Comparison of ENCODE assay signal across 11 mouse cellular contexts in genomic region chr4:136830272-136830823, GRCm38 (mm10). TPM values are rescaled to one million over a fixed set of nuclear protein-coding genes. Genes with fewer than 3 reads are reported as not detected.
A peak's percentile ranks its signal among the peaks of the same experiment; 100 is the strongest.
DNase-seq lines count a peak whose midpoint lies in the region; ATAC-seq and TF ChIP-seq lines count a peak whose summit lies in the region.
"Had no signal": no experiment of that assay in that cellular context is flagged by ENCODE, and none has a peak within 500 bp of the region (broad histone marks: within the 10 kb centered on the region; RNA-seq: fewer than 3 reads in every experiment).

No protein-coding gene starts in this region.

- peak overlapping the region; percentile 25; the same call in 1 of the 2 replicates for H3K4me2 ChIP-seq in lung, embryonic 14.5 days
- H3K4me2 ChIP-seq in lung, postnatal 0 days (replicated peaks; ENCODE audit: low read depth, low read length) = no peak overlapping the region
- H3K4me2 ChIP-seq in intestine, embryonic 15.5 days (replicated peaks) = peak overlapping the region; percentile 27
- H3K4me2 ChIP-seq in neural tube, embryonic 13.5 days = peak overlapping the region; percentile 1; the same call in 1 of the 2 replicates

- no peaks in the 10 kb centered on the region for H3K9me3 ChIP-seq in lung, embryonic 14.5 days (ENCODE audit: low read depth, low read length)
- no peaks in the 10 kb centered on the region for H3K9me3 ChIP-seq in lung, postnatal 0 days (ENCODE audit: low read length)
- H3K9me3 ChIP-seq in intestine, embryonic 15.5 days = no peaks in the 10 kb centered on the region
- H3K9me3 ChIP-seq in neural tube, embryonic 13.5 days = no peaks in the 10 kb centered on the region

- no peak for TF ChIP-seq CTCF in lung, embryonic 14.5 days (IDR thresholded peaks at IDR 0.05; ENCODE audit: low read depth)
- no peak for TF ChIP-seq CTCF in lung, postnatal 0 days (IDR thresholded peaks at IDR 0.05)

- WGBS in lung, embryonic 14.5 days = 35% methylated on average over 9 of the region's 9 CpGs
- WGBS in lung, postnatal 0 days = 49% methylated on average over 9 of the region's 9 CpGs
- WGBS in intestine, embryonic 15.5 days = 49% methylated on average over 9 of the region's 9 CpGs
- 43% methylated on average over 9 of the region's 9 CpGs for WGBS in neural tube, embryonic 13.5 days

- ATAC-seq in lung, embryonic 14.5 days (ENCODE audit: insufficient read depth) = no peak
- ATAC-seq in lung, postnatal 0 days = no peak
- no peak for ATAC-seq in intestine, embryonic 15.5 days
- ATAC-seq in neural tube, embryonic 13.5 days (ENCODE audit: low read depth) = no peak

- H3K4me3 ChIP-seq in lung, embryonic 14.5 days (ENCODE audit: low read depth, low read length) = no peak overlapping the region
- H3K4me3 ChIP-seq in lung, postnatal 0 days (ENCODE audit: low read depth, low read length) = no peak overlapping the region
- no peak overlapping the region for H3K4me3 ChIP-seq in intestine, embryonic 15.5 days (replicated peaks)
- no peak overlapping the region for H3K4me3 ChIP-seq in neural tube, embryonic 13.5 days
- H3K4me3 ChIP-seq: heart, adult 2 months; left cerebral cortex, adult 2 months; myocyte had no signal

- peaks cover 50% of the 10 kb centered on the region for H3K4me1 ChIP-seq in lung, embryonic 14.5 days (ENCODE audit: insufficient read depth)
- H3K4me1 ChIP-seq in lung, postnatal 0 days (ENCODE audit: insufficient read depth, low read depth, low read length) = peaks cover 5% of the 10 kb centered on the region
- peaks cover 64% of the 10 kb centered on the region for H3K4me1 ChIP-seq in intestine, embryonic 15.5 days (replicated peaks)
- peaks cover 91% of the 10 kb centered on the region for H3K4me1 ChIP-seq in neural tube, embryonic 13.5 days (replicated peaks)

- H3K9ac ChIP-seq in lung, embryonic 14.5 days = no peak overlapping the region
- H3K9ac ChIP-seq in lung, postnatal 0 days (replicated peaks; ENCODE audit: low read depth) = no peak overlapping the region
- H3K9ac ChIP-seq in intestine, embryonic 15.5 days = no peak overlapping the region
- H3K9ac ChIP-seq in neural tube, embryonic 13.5 days = peak overlapping the region; percentile 13

- no peak for TF ChIP-seq EP300 in lung, postnatal 0 days (IDR thresholded peaks at IDR 0.05)

- no peak overlapping the region for H3K27ac ChIP-seq in lung, embryonic 14.5 days (ENCODE audit: low read depth)
- H3K27ac ChIP-seq in lung, postnatal 0 days (ENCODE audit: low read length) = no peak overlapping the region
- no peak overlapping the region for H3K27ac ChIP-seq in intestine, embryonic 15.5 days
- no peak overlapping the region for H3K27ac ChIP-seq in neural tube, embryonic 13.5 days (replicated peaks)
- H3K27ac ChIP-seq: heart, adult 2 months; left cerebral cortex, adult 2 months had no signal

- peak; percentile 37 for DNase-seq in lung, embryonic 14.5 days
- DNase-seq in lung, postnatal 0 days (ENCODE audit: low spot score) = no peak
- peak; percentile 58 for DNase-seq in embryo, embryonic 9.5 days (ENCODE audit: extremely low spot score)
- DNase-seq in lung, postnatal 25 days (ENCODE audit: low spot score) = no peak
- no peak for DNase-seq in frontal cortex, postnatal 14 days (ENCODE audit: low spot score in 2 of 2)
- DNase-seq: heart, adult 2 months; thymus, adult 2 months had no signal

- peaks cover 16% of the 10 kb centered on the region; the same call in 1 of the 2 replicates for H3K27me3 ChIP-seq in lung, embryonic 14.5 days (ENCODE audit: insufficient read depth, low read length)
- no peaks in the 10 kb centered on the region for H3K27me3 ChIP-seq in lung, postnatal 0 days (replicated peaks; ENCODE audit: insufficient read depth, low read length)
- H3K27me3 ChIP-seq in intestine, embryonic 15.5 days (replicated peaks) = no peaks in the 10 kb centered on the region
- no peaks in the 10 kb centered on the region for H3K27me3 ChIP-seq in neural tube, embryonic 13.5 days

- H3K36me3 ChIP-seq in lung, embryonic 14.5 days (ENCODE audit: insufficient read depth) = no peaks in the 10 kb centered on the region
- no peaks in the 10 kb centered on the region for H3K36me3 ChIP-seq in lung, postnatal 0 days (ENCODE audit: insufficient read depth, low read length)
- H3K36me3 ChIP-seq in intestine, embryonic 15.5 days = no peaks in the 10 kb centered on the region
- H3K36me3 ChIP-seq in neural tube, embryonic 13.5 days = 0 out of 2 replicates have a peak, but pooled peaks cover 5% of the 10 kb centered on the region

RNA-seq across cellular contexts. Expression of gene Ephb2, which starts 5.4 kb away (rescaled TPM):
- 7.9 and 8.5 TPM in 2 replicates for polyA plus RNA-seq in lung, embryonic 14.5 days (2014; fragmentation: Nextera tagmentation; extraction: Ambion mirVana)
- polyA plus RNA-seq in lung, postnatal 0 days (2015; fragmentation: Nextera tagmentation; extraction: Ambion mirVana) = 0.63 and 0.74 TPM in 2 replicates
- polyA plus RNA-seq in intestine, embryonic 15.5 days (2015; fragmentation: Nextera tagmentation; extraction: Ambion mirVana) = 8.2 and 8.9 TPM in 2 replicates
- 16.8 and 18.6 TPM in 2 replicates for polyA plus RNA-seq in neural tube, embryonic 13.5 days (2015; fragmentation: Nextera tagmentation; extraction: Ambion mirVana)

RNA-seq across cellular contexts. Expression of gene C1qb, which starts 55.6 kb away (rescaled TPM):
- polyA plus RNA-seq in lung, embryonic 14.5 days (2014; fragmentation: Nextera tagmentation; extraction: Ambion mirVana) = 46.0 and 53.0 TPM in 2 replicates
- polyA plus RNA-seq in lung, postnatal 0 days (2015; fragmentation: Nextera tagmentation; extraction: Ambion mirVana) = 46.6 and 55.1 TPM in 2 replicates
- 67.2 and 68.8 TPM in 2 replicates for polyA plus RNA-seq in intestine, embryonic 15.5 days (2015; fragmentation: Nextera tagmentation; extraction: Ambion mirVana)
- polyA plus RNA-seq in neural tube, embryonic 13.5 days (2015; fragmentation: Nextera tagmentation; extraction: Ambion mirVana) = 47.3 and 50.5 TPM in 2 replicates
- polyA plus RNA-seq: myocyte had no signal

Comparison
In these comparisons a context has a peak if more than half of its experiments do, and no peak if none do; other contexts are left out.
1. DNase-seq: peak in lung, embryonic 14.5 days (single experiment) and embryo, embryonic 9.5 days (single experiment); none in lung, postnatal 0 days (single experiment), lung, postnatal 25 days (single experiment) and frontal cortex, postnatal 14 days (0 of 2).